Mouse (Mus musculus) heart, embryonic 16.5 days (tissue): ENCODE measurements around the gene Stk40. TPM values are rescaled to one million over a fixed set of nuclear protein-coding genes. Genes with fewer than 3 reads are reported as not detected.
"Not testable (repeated sequence)": the region's sequence is repeated elsewhere in the genome, so short reads cannot be mapped to it uniquely, and the experiment has no call there.

Experiments
- ATAC-seq: fragments of 200-750 bp; cut with Nextera tagmentation; replicated peaks from 2 replicates; pipeline ENCODE4 v1.8.0; 2017; ENCODE audit warnings: moderate number of reproducible peaks; ENCODE audit not compliant: insufficient read depth, low FRiP score; ENCODE audit errors: extremely low read depth
- H3K27ac ChIP-seq: fragments of 300-500 bp; sonication (generic); 2 replicates; pipeline ENCODE4 v1.5.1; 2014; ENCODE audit warnings: mild to moderate bottlenecking, low read length, control low read depth, moderate library complexity
- H3K27me3 ChIP-seq: fragments of 300-500 bp; sonication (generic); 2 replicates; pipeline ENCODE4 v1.6.1; 2014; ENCODE audit warnings: low read length, mixed read lengths; ENCODE audit not compliant: control insufficient read depth, insufficient read depth
- H3K36me3 ChIP-seq: fragments of 300-500 bp; sonication (generic); 2 replicates; pipeline ENCODE4 v1.6.1; 2014; ENCODE audit not compliant: control insufficient read depth, insufficient read depth
- H3K4me1 ChIP-seq: fragments of 300-500 bp; sonication (generic); 2 replicates; pipeline ENCODE4 v1.6.1; 2014; ENCODE audit warnings: low read length, mixed read lengths; ENCODE audit not compliant: control insufficient read depth, insufficient read depth
- H3K4me2 ChIP-seq: fragments of 300-500 bp; sonication (generic); 2 replicates; pipeline ENCODE4 v1.6.1; 2014; ENCODE audit warnings: low read depth, mild to moderate bottlenecking, control low read depth, low read length
- H3K4me3 ChIP-seq: fragments of 300-500 bp; sonication (generic); 2 replicates; pipeline ENCODE4 v1.5.1; 2014; ENCODE audit warnings: mild to moderate bottlenecking, control low read depth, low read length
- H3K9ac ChIP-seq: fragments of 300-500 bp; sonication (generic); 2 replicates; pipeline ENCODE4 v1.6.1; 2014; ENCODE audit warnings: low read length, control low read depth
- H3K9me3 ChIP-seq: fragments of 300-500 bp; sonication (generic); replicated peaks from 2 replicates; pipeline ENCODE4 v1.6.1; 2016; ENCODE audit warnings: low read length; ENCODE audit not compliant: control insufficient read depth
- WGBS: fragments of 180-500 bp; shearing (Covaris S2); extraction: QIAGEN DNeasy Blood & Tissue Kit; methylation state at CpG from one replicate; pipeline ENCODE4 v1.1.7; 2014; 5-methylcytosine and 5-hydroxymethylcytosine counted together
- polyA plus RNA-seq: library from polyadenylated mRNA; unstranded; fragments of >200 nt; fragmentation: Nextera tagmentation; extraction: Ambion mirVana; gene quantifications from 2 replicates; pipeline ENCODE4 v1.2.1, GENCODE M21; 2015

Gene Stk40
- polyA plus RNA-seq, 1 experiment from 2014 or later, result 24.5 TPM

DNA sequence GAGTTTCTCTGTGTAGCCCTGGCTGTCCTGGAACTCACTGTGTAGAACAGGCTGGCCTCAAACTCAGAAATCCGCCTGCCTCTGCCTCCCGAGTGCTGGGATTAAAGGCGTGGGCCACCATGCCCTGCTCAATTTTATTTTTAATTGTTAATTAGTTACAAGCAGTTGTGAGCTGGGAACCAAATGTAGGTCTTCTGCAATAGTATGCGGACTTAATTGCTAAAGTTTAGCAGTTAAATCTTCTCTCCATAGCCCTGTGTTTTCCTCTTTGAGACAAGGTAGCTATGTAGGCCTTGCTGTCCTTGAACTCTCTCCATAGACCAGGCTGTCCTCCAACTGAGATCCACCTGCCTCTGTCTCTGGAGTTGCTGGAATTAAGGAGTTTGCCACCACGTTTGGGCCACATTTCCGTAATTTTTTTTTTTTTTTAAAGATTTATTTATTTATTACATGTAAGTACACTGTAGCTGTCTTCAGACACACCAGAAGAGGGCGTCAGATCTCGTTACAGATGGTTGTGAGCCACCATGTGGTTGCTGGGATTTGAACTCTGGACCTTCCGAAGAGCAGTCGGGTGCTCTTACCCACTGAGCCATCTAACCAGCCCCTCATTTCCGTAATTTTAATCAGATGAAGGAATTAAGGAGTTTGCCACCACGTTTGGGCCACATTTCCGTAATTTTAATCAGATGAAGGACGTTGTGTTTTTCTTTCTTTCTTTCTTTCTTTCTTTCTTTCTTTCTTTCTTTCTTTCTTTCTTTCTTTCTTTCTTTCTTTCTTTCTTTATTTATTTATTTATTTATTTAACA is 7.9 kb upstream of the Stk40 start:
- H3K36me3 ChIP-seq, H3K27ac ChIP-seq, H3K9me3 ChIP-seq, H3K27me3 ChIP-seq, ATAC-seq, H3K9ac ChIP-seq, H3K4me3 ChIP-seq: not testable (repeated sequence)
- H3K4me2 ChIP-seq, result peak overlapping the region; percentile 53; the same call in 1 of the 2 replicates
- H3K4me1 ChIP-seq, result peaks cover 29% of the 10 kb centered on the region
- WGBS, result 54% methylated on average over 14 of the region's 14 CpGs

- Histone ChIP-seq H3K4me1 (peaks cover 29% of the 10 kb centered on the region), H3K9ac (peak within 1 kb of the TSS; percentile 76), H3K36me3 (no peaks in the 10 kb centered on the region), H3K4me3 (peak within 1 kb of the TSS; percentile 73), H3K9me3 (no peaks in the 10 kb centered on the region), H3K4me2 (peak within 1 kb of the TSS; percentile 53), H3K27me3 (no peaks in the 10 kb centered on the region), H3K27ac (peak within 1 kb of the TSS; percentile 75)
- peak; percentile 96 for ATAC-seq
- 2% methylated on average over 37 of the region's 37 CpGs for WGBS
Observed at GRCm38 (mm10) chr4:126096464-126097111, 7.2 kb upstream of the Stk40 start, which contains the start of gene Lsm10. Gene Lsm10 (plus strand): TSS chr4:126096623.

DNA sequence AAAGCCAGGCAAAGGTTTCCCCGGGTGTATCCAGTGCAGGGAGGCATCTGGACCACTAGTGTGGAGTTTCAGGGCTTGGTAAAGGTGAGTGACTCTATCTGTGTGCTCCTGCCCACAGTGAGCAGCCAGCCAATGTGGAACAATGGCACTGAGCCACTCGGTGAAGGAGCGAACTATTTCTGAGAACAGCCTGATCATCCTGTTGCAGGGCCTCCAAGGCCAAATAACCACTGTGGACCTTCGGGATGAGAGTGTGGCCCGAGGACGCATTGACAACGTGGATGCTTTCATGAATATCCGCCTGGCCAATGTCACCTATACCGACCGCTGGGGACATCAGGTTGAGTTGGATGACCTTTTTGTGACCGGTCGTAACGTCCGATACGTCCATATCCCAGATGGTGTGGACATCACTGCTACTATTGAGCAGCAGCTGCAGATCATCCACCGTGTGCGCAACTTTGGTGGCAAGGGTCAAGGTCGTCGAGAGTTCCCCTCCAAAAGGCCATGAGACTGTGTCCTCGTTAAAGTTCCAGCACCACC is 6.0 kb upstream of the Stk40 start:
- no peaks in the 10 kb centered on the region for H3K27me3 ChIP-seq
- H3K4me2 ChIP-seq, result no peak overlapping the region
- H3K4me1 ChIP-seq, result peaks cover 36% of the 10 kb centered on the region
- H3K36me3 ChIP-seq, result no peaks in the 10 kb centered on the region
- ATAC-seq, result no peak
- H3K9me3 ChIP-seq, result no peaks in the 10 kb centered on the region
- no peak overlapping the region for H3K9ac ChIP-seq
- no peak overlapping the region for H3K4me3 ChIP-seq
- 93% methylated on average over 20 of the region's 20 CpGs for WGBS
- H3K27ac ChIP-seq, result no peak overlapping the region

DNA sequence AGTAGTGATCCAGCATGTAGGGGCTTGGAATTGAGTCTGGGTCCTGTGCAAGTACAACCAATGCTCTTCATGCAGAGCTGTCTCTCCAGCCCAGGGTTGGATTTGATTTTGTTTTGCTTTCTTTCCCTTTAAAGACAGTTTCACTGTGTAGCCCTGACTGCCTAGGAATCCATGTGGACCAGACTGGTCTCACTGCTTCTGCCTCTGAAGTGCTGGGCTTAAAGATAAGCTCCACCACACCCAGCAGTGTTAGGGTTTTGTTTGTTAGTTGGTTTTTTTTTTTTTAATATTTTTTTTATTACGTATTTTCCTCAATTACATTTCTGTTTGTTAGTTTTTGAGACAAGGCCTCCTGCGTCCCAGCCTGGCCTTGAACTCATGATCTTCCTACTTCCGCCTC is 4.4 kb upstream of the Stk40 start:
- H3K9me3 ChIP-seq, result no peaks in the 10 kb centered on the region
- H3K27me3 ChIP-seq, result no peaks in the 10 kb centered on the region
- peak overlapping the region; percentile 44; the same call in 1 of the 2 replicates for H3K4me2 ChIP-seq
- WGBS, result 85% methylated on average over 3 of the region's 3 CpGs
- H3K4me1 ChIP-seq, result peaks cover 39% of the 10 kb centered on the region
- no peaks in the 10 kb centered on the region for H3K36me3 ChIP-seq
- H3K9ac ChIP-seq, result peak overlapping the region; percentile 9; the same call in 1 of the 2 replicates
- peak overlapping the region; percentile 83 for H3K27ac ChIP-seq
- no peak for ATAC-seq
- no peak overlapping the region for H3K4me3 ChIP-seq

DNA sequence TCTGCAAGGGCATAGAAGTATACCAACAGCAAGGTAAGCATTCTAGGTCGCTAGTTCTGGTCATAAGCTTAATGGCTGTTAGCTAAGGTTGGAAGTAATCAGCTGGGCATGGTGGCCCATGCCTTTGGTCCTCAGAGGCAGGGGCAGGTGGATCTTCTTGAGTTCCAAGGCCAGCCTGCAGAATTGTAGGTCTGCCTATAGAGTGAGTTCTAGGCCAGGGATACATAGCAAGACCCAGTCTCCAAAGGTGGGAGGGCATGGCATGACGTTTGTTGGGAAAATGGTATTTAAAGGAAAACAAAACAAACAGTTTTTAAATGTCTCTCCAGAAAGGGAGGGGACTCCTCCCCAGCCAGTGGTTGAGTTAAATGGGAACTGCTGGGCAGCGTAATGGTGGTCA is 3.0 kb upstream of the Stk40 start:
- H3K27ac ChIP-seq, result peak overlapping the region; percentile 83; the same call in 1 of the 2 replicates
- 86% methylated on average over 3 of the region's 3 CpGs for WGBS

DNA sequence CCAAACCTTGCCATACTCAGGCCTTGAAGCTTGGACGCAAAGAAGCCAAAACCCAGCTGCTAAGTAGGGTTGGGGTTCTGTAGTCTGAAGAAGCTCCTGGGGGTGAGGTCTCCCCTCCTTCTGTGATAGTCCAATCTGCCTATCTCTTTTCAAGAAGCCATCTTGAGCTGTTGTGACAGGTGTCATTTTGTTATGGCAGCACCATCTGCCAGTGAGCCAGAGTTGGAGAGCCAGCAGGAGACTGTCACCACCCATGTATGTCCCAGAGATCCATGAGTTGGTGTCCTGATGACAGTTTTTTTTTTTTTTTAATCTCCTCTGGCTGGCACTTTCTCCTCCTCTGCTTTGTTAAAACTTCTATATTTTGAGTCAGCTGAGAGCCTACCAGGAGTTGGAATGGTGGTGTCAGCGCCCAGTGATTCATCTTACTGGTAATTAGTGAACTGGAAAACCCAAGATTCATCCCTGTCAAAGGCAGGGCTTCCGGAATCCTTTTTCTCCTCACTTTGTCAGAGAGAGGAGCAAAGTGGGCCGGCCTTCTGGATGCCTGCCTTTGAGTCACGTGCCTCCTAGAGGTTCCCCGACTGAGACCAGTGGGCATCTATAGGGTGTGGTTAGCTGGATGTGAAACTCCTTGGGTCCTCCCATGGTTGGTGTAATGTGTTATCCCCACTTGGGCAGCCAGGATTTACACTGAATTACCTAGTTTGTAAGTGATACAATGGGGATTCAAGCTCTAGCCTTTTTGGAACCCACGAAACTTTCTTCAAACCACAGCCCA is 1.5 kb upstream of the Stk40 start:
- H3K9ac ChIP-seq, result peak overlapping the region; percentile 58; the same call in 1 of the 2 replicates
- no peak for ATAC-seq
- no peak overlapping the region for H3K4me3 ChIP-seq
- H3K4me1 ChIP-seq, result peaks cover 48% of the 10 kb centered on the region
- 51% methylated on average over 7 of the region's 7 CpGs for WGBS
- H3K36me3 ChIP-seq, result no peaks in the 10 kb centered on the region
- H3K9me3 ChIP-seq, result no peaks in the 10 kb centered on the region
- peak overlapping the region; percentile 79 for H3K4me2 ChIP-seq
- H3K27me3 ChIP-seq, result no peaks in the 10 kb centered on the region
- H3K27ac ChIP-seq, result peak overlapping the region; percentile 92

More for the DNA sequence above, 3.0 kb upstream of the Stk40 start:
- no peaks in the 10 kb centered on the region for H3K27me3 ChIP-seq
- no peak overlapping the region for H3K9ac ChIP-seq
- no peak overlapping the region for H3K4me3 ChIP-seq
- no peak overlapping the region for H3K4me2 ChIP-seq
- peaks cover 51% of the 10 kb centered on the region for H3K4me1 ChIP-seq
- ATAC-seq, result no peak
- no peaks in the 10 kb centered on the region for H3K9me3 ChIP-seq
- H3K36me3 ChIP-seq, result no peaks in the 10 kb centered on the region

GRCm38 (mm10) chr4:126103057-126103581 is 638 bp upstream of the Stk40 start:
- no peaks in the 10 kb centered on the region for H3K36me3 ChIP-seq
- under 1% methylated on average over 15 of the region's 15 CpGs for WGBS
- peak; percentile 71 for ATAC-seq
- peaks cover 52% of the 10 kb centered on the region for H3K4me1 ChIP-seq
- H3K9me3 ChIP-seq, result no peaks in the 10 kb centered on the region
- H3K4me2 ChIP-seq, result peak overlapping the region; percentile 79
- peak overlapping the region; percentile 91 for H3K4me3 ChIP-seq
- H3K9ac ChIP-seq, result peak overlapping the region; percentile 58
- no peaks in the 10 kb centered on the region for H3K27me3 ChIP-seq
- H3K27ac ChIP-seq, result peak overlapping the region; percentile 92

GRCm38 (mm10) chr4:126104261-126105075 is 711 bp downstream of the Stk40 start:
- Histone ChIP-seq H3K4me1 (peaks cover 56% of the 10 kb centered on the region), H3K27me3 (no peaks in the 10 kb centered on the region), H3K36me3 (no peaks in the 10 kb centered on the region), H3K4me3 (peak overlapping the region; percentile 91), H3K27ac (peak overlapping the region; percentile 80), H3K9ac (peak overlapping the region; percentile 93), H3K9me3 (no peaks in the 10 kb centered on the region), H3K4me2 (peak overlapping the region; percentile 97)
- 0 out of 2 replicates have a peak, but pooled peaks have one; percentile 0 for ATAC-seq
- WGBS, result 2% methylated on average over 34 of the region's 34 CpGs
